Mouse (Mus musculus) thymus, postnatal 4 days (tissue): ENCODE data around the gene Nppa.

ENCODE experiments used
- DNase-seq: peaks from one replicate; pipeline ENCODE4 v3.0.0; 2021

The Nppa gene

DNA sequence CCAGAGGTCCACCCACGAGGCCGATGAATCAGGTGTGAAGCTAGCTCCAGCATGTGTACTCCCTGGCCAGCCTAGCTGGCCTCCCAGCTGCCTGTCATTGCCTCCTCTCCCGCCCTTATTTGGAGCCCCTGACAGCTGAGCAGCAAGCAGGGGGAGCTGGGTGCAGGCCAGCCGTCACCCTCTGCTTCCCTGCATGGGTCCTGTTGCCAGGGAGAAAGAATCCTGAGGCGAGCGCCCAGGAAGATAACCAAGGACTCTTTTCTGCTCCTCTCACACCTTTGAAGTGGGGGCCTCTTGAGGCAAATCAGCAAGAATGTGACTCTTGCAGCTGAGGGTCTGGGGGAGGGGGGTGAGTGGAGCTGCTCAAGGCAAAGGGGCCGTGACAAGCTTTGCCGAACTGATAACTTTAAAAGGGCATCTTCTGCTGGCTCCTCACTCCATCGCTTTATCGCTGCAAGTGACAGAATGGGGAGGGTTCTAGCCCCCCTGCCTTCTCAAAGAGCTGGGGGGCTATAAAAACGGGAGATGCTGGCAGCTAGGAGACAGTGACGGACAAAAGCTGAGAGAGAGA, at the start of gene Nppa:
Gene Nppa (plus strand): TSS at position 521 of the 571 bp plus-strand sequence.
- DNase-seq: no peak

- peak; percentile 49 for DNase-seq
Observed at GRCm38 (mm10) chr4:147953590-147953989, 46.9 kb upstream of the Nppa start.

DNA sequence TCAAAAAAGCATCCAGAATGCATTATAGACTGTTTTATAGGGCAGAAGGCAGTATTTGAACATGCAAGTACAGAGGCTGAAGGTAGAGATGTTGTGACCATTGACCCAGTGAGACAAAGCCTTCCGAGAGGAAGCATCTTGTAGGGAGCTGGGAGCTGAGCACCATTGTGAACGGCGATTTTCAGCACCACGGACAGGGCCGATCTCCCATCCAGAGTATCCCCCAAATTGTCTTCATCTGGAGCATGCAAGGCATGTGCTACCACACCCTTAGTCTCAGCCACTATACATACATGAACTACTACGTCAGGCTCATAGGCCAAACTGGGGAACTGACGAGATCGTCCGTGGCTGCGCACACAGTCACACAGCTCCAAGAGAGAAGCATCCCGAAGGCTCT, 43.4 kb upstream of the Nppa start:
- peak; percentile 48 for DNase-seq

GRCm38 (mm10) chr4:147959881-147960831, 40.4 kb upstream of the Nppa start:
- peak; percentile 82 for DNase-seq

- DNase-seq: no peak
Observed at GRCm38 (mm10) chr4:147962781-147963180, 37.7 kb upstream of the Nppa start.

- no peak for DNase-seq
Observed at GRCm38 (mm10) chr4:147963623-147964022, 36.9 kb upstream of the Nppa start.

DNA sequence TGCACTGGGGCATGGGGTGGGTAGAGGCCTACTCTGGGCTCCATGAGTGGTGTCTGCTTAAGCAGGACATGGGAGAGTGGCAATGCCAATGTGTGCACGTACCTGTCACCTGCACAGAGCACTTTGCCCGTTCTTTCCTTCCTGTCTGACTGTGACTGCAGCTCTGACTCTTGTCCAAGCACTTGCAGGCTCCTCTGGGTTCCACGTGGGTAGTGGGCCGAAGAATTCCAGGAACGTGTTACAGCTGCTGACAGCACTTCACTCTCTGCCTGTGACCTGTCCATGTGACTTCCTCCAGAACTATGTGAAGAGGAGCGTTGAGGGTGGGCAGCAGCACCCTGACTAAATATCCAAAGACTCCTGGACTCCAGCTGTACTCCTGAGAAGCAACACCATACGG, 34.8 kb upstream of the Nppa start:
- DNase-seq: no peak

- no peak for DNase-seq
Observed at GRCm38 (mm10) chr4:147968816-147969215, 31.7 kb upstream of the Nppa start.

DNA sequence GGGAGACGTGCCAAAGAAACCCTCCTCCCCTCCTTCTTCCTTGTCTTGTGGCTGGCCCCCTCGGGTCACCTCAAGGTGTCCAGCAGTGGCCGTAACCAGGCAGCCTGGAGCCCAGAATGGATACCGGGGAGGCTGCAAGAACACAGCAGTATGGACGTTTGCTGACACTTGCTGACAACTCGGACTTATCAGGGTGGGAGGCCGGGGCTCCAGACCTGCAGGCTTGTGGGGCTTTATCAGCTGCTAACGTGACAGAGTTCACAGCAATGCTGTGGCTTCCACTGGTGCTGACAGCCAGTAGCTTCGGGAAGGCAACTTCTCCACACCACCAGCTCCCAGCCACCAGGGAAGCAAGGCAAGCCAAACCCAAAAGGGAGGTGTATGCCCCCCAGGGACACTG, 31.2 kb upstream of the Nppa start:
- DNase-seq: no peak

DNA sequence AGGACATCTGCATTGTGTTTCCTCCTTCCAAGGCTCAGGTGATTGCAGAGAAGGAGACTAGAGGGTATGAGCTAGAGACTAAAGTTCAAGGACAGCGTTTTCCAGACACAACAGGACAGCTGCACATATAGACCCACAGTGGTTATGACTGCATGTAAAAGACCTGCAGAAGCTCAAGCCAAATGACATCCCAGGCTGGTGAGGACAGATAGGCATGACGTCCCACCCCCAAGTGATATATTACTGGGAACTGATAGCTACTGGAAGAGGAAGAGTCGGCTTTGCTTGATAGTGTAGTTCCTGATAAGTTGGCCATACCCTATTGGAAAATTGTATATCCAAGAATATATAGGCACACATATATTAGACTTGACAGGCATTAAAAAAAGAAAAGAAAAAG, 24.3 kb upstream of the Nppa start:
- DNase-seq: no peak

DNA sequence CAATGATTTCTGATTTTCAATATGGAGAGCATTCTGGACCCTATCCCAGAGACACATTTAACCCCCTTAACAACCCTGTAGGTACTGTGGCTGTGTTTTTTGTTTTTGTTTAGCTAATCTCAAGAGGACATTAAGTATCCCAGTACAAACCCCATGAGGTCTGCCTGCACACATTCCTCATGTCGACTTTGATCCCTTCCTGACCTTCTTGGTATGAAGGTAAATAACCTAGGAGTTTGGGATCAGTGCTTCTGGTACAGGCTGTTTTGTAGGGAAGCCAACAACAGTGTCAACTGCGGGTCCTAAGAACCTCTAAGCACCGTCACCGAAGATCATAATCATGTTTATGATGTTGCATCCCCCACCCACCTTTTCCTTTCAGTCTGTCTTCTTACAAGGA, 22.8 kb upstream of the Nppa start:
- DNase-seq: no peak

DNA sequence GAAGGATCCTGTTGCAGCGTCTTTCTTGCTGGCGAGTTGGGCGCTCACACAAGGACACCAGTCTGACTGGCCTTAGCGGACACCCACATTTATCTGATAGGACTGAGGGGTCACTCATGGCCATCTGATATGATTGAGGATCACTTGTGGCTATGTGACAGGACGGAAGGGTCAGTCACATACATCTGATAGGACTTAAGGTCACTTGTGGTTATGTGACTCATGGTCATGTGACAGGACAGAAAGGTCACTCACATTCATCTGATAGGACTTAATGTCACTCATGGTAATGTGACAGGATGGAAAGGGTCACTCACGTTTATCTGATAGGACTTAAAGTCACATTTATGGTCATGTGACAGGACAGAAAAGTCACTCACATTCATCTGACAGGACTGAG, 22.1 kb upstream of the Nppa start:
- no peak for DNase-seq

DNA sequence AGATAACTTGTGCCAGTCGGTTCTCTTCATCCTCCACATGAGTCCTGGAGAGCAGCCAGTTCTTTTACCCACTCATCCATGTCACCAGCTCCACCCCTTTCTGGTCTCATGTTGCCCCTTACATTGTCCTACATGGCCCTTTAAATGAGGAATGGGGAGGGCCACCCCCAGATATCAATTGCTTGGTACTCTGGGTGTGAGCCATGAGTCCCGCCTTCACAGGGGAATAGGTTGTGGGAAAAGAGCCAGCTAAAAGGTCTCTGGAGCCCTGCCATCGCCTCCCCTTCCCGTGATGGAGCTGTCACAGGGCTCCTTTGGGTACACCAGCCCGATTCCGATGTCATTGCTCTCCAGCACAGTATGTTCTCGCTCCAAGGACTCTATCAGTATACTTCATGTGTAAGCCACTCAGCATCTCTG, 21.1 kb upstream of the Nppa start:
- no peak for DNase-seq

DNA sequence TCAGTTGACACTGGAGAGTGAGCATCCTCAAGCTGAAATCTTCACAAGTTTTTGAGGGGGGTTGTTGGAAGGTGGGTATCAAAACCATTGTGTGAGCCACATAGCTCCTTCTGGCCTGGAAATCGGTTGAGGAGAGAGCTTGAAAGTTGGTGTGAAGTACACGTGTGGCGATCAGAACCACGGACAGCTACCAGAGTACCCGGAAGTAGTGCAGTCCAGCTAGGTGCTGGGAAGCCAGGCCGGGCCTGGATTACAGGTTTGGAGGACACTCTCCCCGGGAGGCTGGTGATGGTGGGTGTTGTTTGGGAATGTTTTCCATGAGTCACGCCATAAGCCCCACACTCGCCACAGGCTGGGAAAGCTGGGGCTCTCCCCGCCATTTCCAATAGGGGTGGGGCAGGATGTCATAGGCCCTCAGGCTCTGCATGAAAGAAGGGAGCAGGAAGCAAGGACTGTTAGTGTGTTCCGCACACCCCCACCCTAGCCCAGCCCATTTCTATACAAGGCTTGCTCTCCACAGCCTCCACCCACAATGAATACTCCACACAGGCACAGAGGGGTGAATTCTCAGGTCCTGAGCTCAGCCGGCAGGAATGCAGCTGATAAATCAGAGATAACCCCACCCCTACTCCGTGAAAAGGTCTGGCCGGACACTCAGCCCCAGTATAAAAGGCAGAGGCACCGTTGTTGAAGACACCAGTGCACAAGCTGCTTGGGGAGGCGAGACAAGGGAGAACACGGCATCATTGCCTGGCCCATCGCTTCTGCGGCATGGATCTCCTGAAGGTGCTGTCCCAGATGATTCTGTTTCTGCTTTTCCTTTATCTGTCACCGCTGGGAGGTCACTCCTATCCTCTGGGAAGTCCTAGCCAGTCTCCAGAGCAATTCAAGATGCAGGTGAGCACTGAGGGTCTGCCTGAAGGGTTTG, 15.1 kb upstream of the Nppa start, which contains the start of gene Nppb:
Gene Nppb (plus strand): TSS at position 584 of the 928 bp plus-strand sequence.
- peak; percentile 43 for DNase-seq

- DNase-seq: no peak
Observed at GRCm38 (mm10) chr4:147993571-147994095, 6.9 kb upstream of the Nppa start.

DNA sequence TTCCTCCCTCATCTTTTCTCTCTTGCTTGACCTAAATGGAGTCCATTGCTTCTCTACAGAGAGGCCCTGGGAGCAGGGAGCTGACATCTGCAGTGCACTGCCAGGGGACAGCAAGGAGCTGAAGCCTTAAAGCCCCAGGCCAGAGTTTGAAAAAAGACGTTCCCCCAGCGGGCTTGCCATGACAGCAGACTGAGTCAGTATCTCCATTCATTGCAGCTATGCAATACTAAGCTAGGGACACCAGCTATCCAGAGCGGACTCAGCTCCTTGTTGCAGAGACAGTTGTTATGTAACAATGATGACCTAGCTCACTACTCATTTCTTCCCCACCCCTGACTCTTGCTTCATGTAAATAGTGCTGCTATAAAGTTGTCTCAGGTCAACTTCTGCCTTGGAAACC, 5.2 kb upstream of the Nppa start:
- no peak for DNase-seq

GRCm38 (mm10) chr4:148001013-148001789, 679 bp downstream of the Nppa start:
- DNase-seq: no peak

- DNase-seq: no peak
Observed at GRCm38 (mm10) chr4:148001866-148002265, 1.3 kb downstream of the Nppa start.

DNA sequence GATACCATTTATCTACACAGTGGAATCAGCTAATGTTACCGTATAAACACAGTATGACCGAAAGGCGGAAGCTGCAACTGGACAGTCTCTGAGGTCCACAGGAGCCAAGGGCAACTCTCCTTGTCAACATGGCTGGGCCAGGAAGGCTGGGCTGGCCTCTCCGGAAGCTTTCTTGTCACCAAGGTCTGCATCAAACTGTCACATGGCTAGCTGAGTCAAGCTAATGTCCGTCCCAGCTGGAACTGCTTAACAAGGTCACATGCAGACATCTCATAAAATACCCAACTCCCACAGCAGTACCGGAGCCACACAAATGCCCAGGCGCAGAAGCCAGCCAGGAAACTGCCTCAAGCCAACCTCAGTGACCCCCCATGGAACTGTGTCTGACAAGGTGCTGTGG, 3.8 kb downstream of the Nppa start:
- no peak for DNase-seq

- peak; percentile 34 for DNase-seq
Observed at GRCm38 (mm10) chr4:148008412-148008811, 7.9 kb downstream of the Nppa start.

DNA sequence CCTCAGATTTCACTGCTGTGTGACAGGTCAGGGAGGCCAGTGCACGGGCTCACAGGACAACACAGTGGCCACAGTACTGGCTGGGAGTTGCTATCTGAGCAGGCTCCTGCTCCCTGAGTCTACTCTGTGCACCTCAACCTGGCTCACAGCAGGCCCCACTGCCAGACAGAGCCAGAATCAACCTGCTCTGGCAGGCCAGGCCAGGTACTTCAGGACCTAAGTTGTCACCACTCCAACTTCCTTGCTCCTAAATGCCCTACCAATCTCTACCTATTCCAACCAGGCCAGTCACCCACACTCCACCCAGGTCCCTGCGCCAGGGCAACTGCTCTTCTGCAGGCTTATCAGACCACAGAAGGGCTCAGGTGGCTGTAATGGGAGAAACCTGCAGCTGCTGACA, 9.1 kb downstream of the Nppa start:
- DNase-seq: no peak

GRCm38 (mm10) chr4:148011332-148011731, 10.8 kb downstream of the Nppa start:
- DNase-seq: no peak
